8 mouse cellular contexts compared by ENCODE assay signal in genomic region chr9:65196738-65197569, GRCm38 (mm10). TPM values are rescaled to one million over a fixed set of nuclear protein-coding genes. Genes with fewer than 3 reads are reported as not detected.
DNase-seq lines count a peak whose midpoint lies in the region; ATAC-seq and TF ChIP-seq lines count a peak whose summit lies in the region.

No protein-coding gene starts in this region.

- no peak for TF ChIP-seq POLR2A in heart, adult 2 months (IDR thresholded peaks at IDR 0.05; ENCODE audit: insufficient read depth, low read depth, low read length)
- TF ChIP-seq POLR2A in kidney, adult 2 months (IDR thresholded peaks at IDR 0.05; ENCODE audit: low read depth, low read length): no peak

- no peak; the same call in 1 of the 2 replicates for TF ChIP-seq CTCF in heart, adult 2 months (IDR thresholded peaks at IDR 0.05)
- TF ChIP-seq CTCF in kidney, adult 2 months (conservative IDR thresholded peaks at IDR 0.05; ENCODE audit: insufficient read depth, insufficient read length, low read depth, low read length): peak; percentile 77

- WGBS in embryonic facial prominence, embryonic 13.5 days: 18% methylated on average over 26 of the region's 26 CpGs
- 11% methylated on average over 26 of the region's 26 CpGs for WGBS in heart, adult 2 months
- WGBS in kidney, adult 2 months: 13% methylated on average over 26 of the region's 26 CpGs
- 16% methylated on average over 26 of the region's 26 CpGs for WGBS in limb, embryonic 12.5 days
- WGBS in midbrain, embryonic 14.5 days: 22% methylated on average over 26 of the region's 26 CpGs

- H3K9me3 ChIP-seq in embryonic facial prominence, embryonic 13.5 days: no peaks in the 10 kb centered on the region
- H3K9me3 ChIP-seq in limb, embryonic 12.5 days: no peaks in the 10 kb centered on the region
- no peaks in the 10 kb centered on the region for H3K9me3 ChIP-seq in midbrain, embryonic 14.5 days (ENCODE audit: control insufficient read depth, low read length)

- peak; percentile 94 for DNase-seq in 3134 (ENCODE audit: extremely low read depth, insufficient read length, low spot score)
- peak; percentile 96 for DNase-seq in adrenal gland, postnatal 25 days
- peak; percentile 93 to 97 for DNase-seq in heart, adult 2 months
- DNase-seq in kidney, adult 2 months: peak; percentile 96
- peak; percentile 94 for DNase-seq in midbrain, embryonic 14.5 days
- peak; percentile 95 for DNase-seq in spleen, adult 12 weeks (ENCODE audit: low spot score)

- H3K36me3 ChIP-seq in embryonic facial prominence, embryonic 13.5 days: no peaks in the 10 kb centered on the region
- H3K36me3 ChIP-seq in heart, adult 2 months (ENCODE audit: control insufficient read depth, insufficient read depth, low read length): peaks cover 6% of the 10 kb centered on the region; the same call in 1 of the 2 replicates
- no peaks in the 10 kb centered on the region for H3K36me3 ChIP-seq in kidney, adult 2 months (ENCODE audit: control insufficient read depth, insufficient read depth, low read length)
- no peaks in the 10 kb centered on the region for H3K36me3 ChIP-seq in limb, embryonic 12.5 days
- no peaks in the 10 kb centered on the region for H3K36me3 ChIP-seq in midbrain, embryonic 14.5 days (ENCODE audit: control insufficient read depth, insufficient read depth, low read length)

- H3K9ac ChIP-seq in embryonic facial prominence, embryonic 13.5 days: peak overlapping the region; percentile 49; the same call in 1 of the 2 replicates
- peak overlapping the region; percentile 0; the same call in 1 of the 2 replicates for H3K9ac ChIP-seq in heart, adult 2 months (ENCODE audit: low read depth, low read length)
- H3K9ac ChIP-seq in limb, embryonic 12.5 days (replicated peaks): no peak overlapping the region
- H3K9ac ChIP-seq in midbrain, embryonic 14.5 days (replicated peaks; ENCODE audit: low read length): no peak overlapping the region

- H3K4me1 ChIP-seq in embryonic facial prominence, embryonic 13.5 days: peaks cover 28% of the 10 kb centered on the region
- H3K4me1 ChIP-seq in heart, adult 2 months (ENCODE audit: control insufficient read depth, insufficient read depth, low read length): peaks cover 19% of the 10 kb centered on the region
- H3K4me1 ChIP-seq in kidney, adult 2 months (ENCODE audit: control insufficient read depth, insufficient read depth, low read length): peaks cover 20% of the 10 kb centered on the region
- peaks cover 28% of the 10 kb centered on the region for H3K4me1 ChIP-seq in limb, embryonic 12.5 days (replicated peaks)
- H3K4me1 ChIP-seq in midbrain, embryonic 14.5 days (ENCODE audit: control insufficient read depth, insufficient read depth, low read length): 0 out of 2 replicates have a peak, but pooled peaks cover 5% of the 10 kb centered on the region

- H3K79me2 ChIP-seq in heart, adult 2 months (replicated peaks; ENCODE audit: control insufficient read depth, insufficient read depth, low read length): no peaks in the 10 kb centered on the region

- peak overlapping the region; percentile 26 for H3K4me3 ChIP-seq in embryonic facial prominence, embryonic 13.5 days
- peak overlapping the region; percentile 49 for H3K4me3 ChIP-seq in heart, adult 2 months
- H3K4me3 ChIP-seq in kidney, adult 2 months (ENCODE audit: insufficient read depth, low read depth, low read length): no peak overlapping the region
- peak overlapping the region; percentile 18; the same call in 1 of the 2 replicates for H3K4me3 ChIP-seq in limb, embryonic 12.5 days (replicated peaks)
- H3K4me3 ChIP-seq in midbrain, embryonic 14.5 days (replicated peaks; ENCODE audit: low read depth, low read length): peak overlapping the region; percentile 14; the same call in 1 of the 2 replicates

- H3K27me3 ChIP-seq in embryonic facial prominence, embryonic 13.5 days: no peaks in the 10 kb centered on the region
- H3K27me3 ChIP-seq in heart, adult 2 months (ENCODE audit: control insufficient read depth, insufficient read depth, low read length): no peaks in the 10 kb centered on the region
- H3K27me3 ChIP-seq in kidney, adult 2 months (replicated peaks; ENCODE audit: control insufficient read depth, insufficient read depth, low read length): no peaks in the 10 kb centered on the region
- H3K27me3 ChIP-seq in limb, embryonic 12.5 days: no peaks in the 10 kb centered on the region
- no peaks in the 10 kb centered on the region for H3K27me3 ChIP-seq in midbrain, embryonic 14.5 days (ENCODE audit: control insufficient read depth, insufficient read depth, low read length)

- TF ChIP-seq EP300 in heart, adult 2 months (IDR thresholded peaks at IDR 0.05; ENCODE audit: insufficient read depth, low read depth, low read length): no peak

- H3K4me2 ChIP-seq in embryonic facial prominence, embryonic 13.5 days: peak overlapping the region; percentile 45
- H3K4me2 ChIP-seq in limb, embryonic 12.5 days: peak overlapping the region; percentile 26; the same call in 1 of the 2 replicates
- peak overlapping the region; percentile 38 for H3K4me2 ChIP-seq in midbrain, embryonic 14.5 days (ENCODE audit: low read length)

- ATAC-seq in embryonic facial prominence, embryonic 13.5 days (ENCODE audit: insufficient number of reproducible peaks, insufficient read depth, low FRiP score, low TSS enrichment, low read depth): peak; percentile 78
- ATAC-seq in limb, embryonic 12.5 days (ENCODE audit: insufficient number of reproducible peaks, insufficient read depth, low FRiP score, low TSS enrichment, low read depth): peak; percentile 49
- peak; percentile 85 for ATAC-seq in midbrain, embryonic 14.5 days (ENCODE audit: low FRiP score, low TSS enrichment)

- intact Hi-C loops in heart, adult 2 months (cut with DNase I): loop anchor here (10.0 kb wide), 1 partner anchor 462 kb away; the partner anchor contains the start of gene Rab11a

- H3K27ac ChIP-seq in embryonic facial prominence, embryonic 13.5 days: peak overlapping the region; percentile 95
- peak overlapping the region; percentile 97 for H3K27ac ChIP-seq in heart, adult 2 months
- H3K27ac ChIP-seq in kidney, adult 2 months (ENCODE audit: insufficient read depth, low read depth, low read length): peak overlapping the region; percentile 94
- H3K27ac ChIP-seq in limb, embryonic 12.5 days: peak overlapping the region; percentile 87
- H3K27ac ChIP-seq in midbrain, embryonic 14.5 days (replicated peaks; ENCODE audit: low read depth, low read length): peak overlapping the region; percentile 77

RNA-seq across cellular contexts. Expression of gene Parp16, which starts 1.8 kb away (rescaled TPM):
- 26.8 and 26.9 TPM in 2 replicates for total RNA-seq in adrenal gland, postnatal 25 days (2021)
- polyA plus RNA-seq in embryonic facial prominence, embryonic 13.5 days (2015; fragmentation: Nextera tagmentation; extraction: Ambion mirVana): 7.1 and 8.1 TPM in 2 replicates
- 1 to 10 TPM; 2.6 to 3.1 TPM for total RNA-seq in heart, adult 2 months (2021)
- 3.7 and 4.8 TPM in 2 replicates for polyA plus RNA-seq in heart, adult 2 months (2012; rRNA removed)
- polyA plus RNA-seq in kidney, adult 2 months (2012; rRNA removed): 11.0 and 11.9 TPM in 2 replicates
- 8.2 and 8.7 TPM in 2 replicates for polyA plus RNA-seq in limb, embryonic 12.5 days (2016; fragmentation: Nextera tagmentation; extraction: Ambion mirVana)
- 5.2 and 6.5 TPM in 2 replicates for polyA plus RNA-seq in midbrain, embryonic 14.5 days (2014; fragmentation: Nextera tagmentation; extraction: Ambion mirVana)

RNA-seq across cellular contexts. Expression of gene Igdcc3, which starts 56.0 kb away (rescaled TPM):
- total RNA-seq in adrenal gland, postnatal 25 days (2021): 1.2 and 1.3 TPM in 2 replicates
- 2.1 and 3.0 TPM in 2 replicates for polyA plus RNA-seq in embryonic facial prominence, embryonic 13.5 days (2015; fragmentation: Nextera tagmentation; extraction: Ambion mirVana)
- under 1 TPM; 0.07 to 0.10 TPM for total RNA-seq in heart, adult 2 months (2021)
- 0.12 and 0.16 TPM in 2 replicates for polyA plus RNA-seq in heart, adult 2 months (2012; rRNA removed)
- polyA plus RNA-seq in kidney, adult 2 months (2012; rRNA removed): 0.72 and 0.94 TPM in 2 replicates
- 6.2 and 6.4 TPM in 2 replicates for polyA plus RNA-seq in limb, embryonic 12.5 days (2016; fragmentation: Nextera tagmentation; extraction: Ambion mirVana)
- polyA plus RNA-seq in midbrain, embryonic 14.5 days (2014; fragmentation: Nextera tagmentation; extraction: Ambion mirVana): 10.7 and 14.1 TPM in 2 replicates

Comparison
In these comparisons a context has a peak if more than half of its experiments do, and no peak if none do; other contexts are left out.
1. H3K9ac ChIP-seq: peak in embryonic facial prominence, embryonic 13.5 days (single experiment) and heart, adult 2 months (single experiment); none in limb, embryonic 12.5 days (single experiment) and midbrain, embryonic 14.5 days (single experiment).
2. Peak in every context shown above with its lines, with median percentiles within 50 percentile points of each other: DNase-seq, ATAC-seq, H3K27ac ChIP-seq and H3K4me2 ChIP-seq.